Mouse (Mus musculus): ENCODE data around the gene Shpk.

DNA sequence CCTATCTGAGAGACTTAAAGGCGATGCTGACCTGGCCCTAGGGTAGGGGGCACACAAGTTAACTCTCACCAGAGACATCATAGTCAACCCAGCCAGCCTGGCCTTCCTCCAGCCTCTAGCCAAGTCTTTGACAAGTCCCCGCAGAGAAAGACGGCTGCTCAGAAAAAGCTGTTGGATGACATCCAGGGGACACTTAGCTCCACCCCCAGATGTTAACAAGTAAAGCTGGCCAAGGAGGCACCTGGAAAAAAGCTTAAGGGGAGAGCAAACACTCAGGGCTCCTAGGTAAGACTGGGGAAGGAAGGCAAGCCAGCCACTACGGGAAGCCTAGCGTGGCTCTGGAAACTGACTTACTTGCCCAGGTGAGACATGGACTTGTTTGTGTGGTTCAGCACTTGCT, 27.1 kb upstream of the Shpk start:
- TF ChIP-seq POLR2A (IDR thresholded peaks at IDR 0.05; ENCODE audit: low read depth, low read length) (no peak), CTCF (IDR thresholded peaks at IDR 0.05; ENCODE audit: extremely low read depth, insufficient read depth, insufficient read length, insufficient replicate concordance) (no peak)
